Mouse (Mus musculus) hindbrain, embryonic 10.5 days (tissue): ENCODE data around the gene Rab1a. TPM values are rescaled to one million over a fixed set of nuclear protein-coding genes. Genes with fewer than 3 reads are reported as not detected.

Source experiments
- DNase-seq: peaks from one replicate; pipeline ENCODE4 v3.0.0-alpha.2; 2017; ENCODE audit warnings: low spot score
- H3K27ac ChIP-seq: fragments of 300-500 bp; sonication (generic); 2 replicates; pipeline ENCODE4 v1.5.1; 2016; ENCODE audit warnings: mild to moderate bottlenecking, moderate library complexity
- H3K27me3 ChIP-seq: fragments of 300-500 bp; sonication (generic); 2 replicates; pipeline ENCODE4 v1.6.1; 2016; ENCODE audit warnings: mild to moderate bottlenecking; ENCODE audit not compliant: poor library complexity, insufficient read depth, severe bottlenecking
- H3K36me3 ChIP-seq: fragments of 300-500 bp; sonication (generic); 2 replicates; pipeline ENCODE4 v1.6.1; 2016; ENCODE audit warnings: mild to moderate bottlenecking, moderate library complexity
- H3K4me1 ChIP-seq: fragments of 300-500 bp; sonication (generic); replicated peaks from 2 replicates; pipeline ENCODE4 v1.6.1; 2016; ENCODE audit warnings: mild to moderate bottlenecking
- H3K4me3 ChIP-seq: fragments of 300-500 bp; sonication (generic); 2 replicates; pipeline ENCODE4 v1.5.1; 2016; ENCODE audit warnings: mild to moderate bottlenecking, moderate library complexity
- H3K9me3 ChIP-seq: fragments of 300-500 bp; sonication (generic); 2 replicates; pipeline ENCODE4 v1.6.1; 2016; ENCODE audit warnings: mild to moderate bottlenecking, moderate library complexity
- WGBS: fragments of 180-500 bp; shearing (Covaris S2); methylation state at CpG from one replicate; pipeline ENCODE4 v1.1.7; 2016; 5-methylcytosine and 5-hydroxymethylcytosine counted together
- polyA plus RNA-seq: library from polyadenylated mRNA; unstranded; fragments of >200 nt; fragmentation: Nextera tagmentation; extraction: Ambion mirVana; gene quantifications from 2 replicates; pipeline ENCODE4 v1.2.1, GENCODE M21; 2016

The Rab1a gene
- polyA plus RNA-seq, 1 experiment from 2014 or later: 208 TPM

DNA sequence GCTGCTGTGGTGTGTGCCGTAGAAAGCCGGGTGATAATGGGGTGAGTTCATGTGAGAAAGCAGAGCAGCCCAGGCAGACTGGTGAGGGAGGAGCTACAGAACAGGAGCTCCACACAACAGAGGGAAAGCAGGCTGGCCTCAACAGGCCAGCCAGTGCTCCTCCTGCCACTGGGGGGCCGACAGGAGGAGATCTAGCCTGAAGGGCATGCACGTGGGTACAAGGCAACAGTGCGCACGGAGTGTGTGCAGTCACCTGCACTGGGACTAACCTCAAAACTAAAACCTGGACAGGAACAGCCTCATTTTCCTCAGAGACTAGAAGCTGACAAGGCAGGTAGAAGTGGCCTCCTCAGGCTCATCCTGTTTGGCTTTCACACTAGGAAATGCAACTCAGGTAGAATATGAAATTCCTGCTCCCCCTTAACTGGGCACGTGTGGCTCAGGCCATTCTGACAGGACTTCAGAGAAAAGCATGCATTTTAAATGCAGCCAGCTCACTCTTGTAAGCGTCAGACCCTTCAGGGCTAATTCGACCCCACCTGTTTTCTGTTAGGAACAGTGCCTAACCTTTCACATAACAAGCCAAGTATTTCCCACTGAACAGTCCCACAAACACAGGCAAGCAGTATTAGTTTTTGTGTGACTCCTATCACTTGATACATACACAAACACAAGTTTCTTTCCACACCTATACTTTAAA is 42.1 kb downstream of the Rab1a start:
- no peak overlapping the region for H3K27ac ChIP-seq

DNA sequence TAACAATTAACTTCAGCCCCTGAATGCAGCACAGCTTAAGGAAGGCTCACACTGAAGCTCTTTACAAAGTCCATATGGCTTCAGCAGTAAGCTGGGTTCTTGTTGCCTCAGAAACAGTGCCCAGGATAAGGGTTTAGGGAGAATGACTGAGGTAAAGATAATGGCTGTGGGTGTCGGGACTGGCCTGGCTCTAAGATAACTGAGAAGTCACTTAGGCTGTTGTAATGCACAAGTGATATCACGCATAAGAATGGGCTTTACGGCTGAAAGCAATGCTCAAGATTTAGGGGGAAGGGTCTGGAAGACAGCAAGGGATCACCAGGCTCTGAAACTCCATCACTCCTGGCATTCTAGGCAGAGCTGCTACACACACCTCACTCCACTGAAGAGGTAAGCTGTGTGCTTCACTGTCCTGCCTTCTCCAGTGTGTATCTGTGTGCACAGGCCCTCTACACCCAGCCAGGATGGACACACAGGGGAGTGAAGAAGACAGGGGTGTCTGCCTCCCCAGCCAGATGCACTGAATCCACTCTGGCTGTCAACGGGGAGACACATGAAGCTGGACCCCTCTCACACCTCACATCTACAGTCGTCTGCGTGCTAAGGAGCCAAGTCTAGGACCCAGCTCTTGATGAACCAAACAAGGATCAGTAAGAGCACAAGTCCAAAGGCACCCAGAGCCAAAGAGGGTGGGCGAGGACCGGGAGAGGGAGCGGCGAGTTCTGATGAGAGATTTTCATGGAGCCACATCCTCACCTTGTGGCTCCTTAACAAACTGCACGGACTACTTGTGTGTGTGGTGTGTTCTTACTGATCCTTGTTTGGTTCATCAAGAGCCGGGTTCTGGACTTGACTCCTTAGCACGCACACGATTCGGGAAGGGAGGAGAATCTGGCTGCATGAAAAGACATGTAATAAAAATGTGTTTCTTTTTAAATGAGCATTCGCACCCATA is 43.4 kb downstream of the Rab1a start:
- Histone ChIP-seq H3K4me1 (peaks cover 49% of the 10 kb centered on the region), H3K27me3 (no peaks in the 10 kb centered on the region), H3K36me3 (peaks cover 45% of the 10 kb centered on the region), H3K27ac (no peak overlapping the region), H3K9me3 (no peaks in the 10 kb centered on the region), H3K4me3 (no peak overlapping the region)
- 82% methylated on average over 16 of the region's 16 CpGs for WGBS
- DNase-seq: no peak

More for the DNA sequence above, 42.1 kb downstream of the Rab1a start:
- Histone ChIP-seq H3K4me1 (peaks cover 46% of the 10 kb centered on the region), H3K4me3 (no peak overlapping the region), H3K36me3 (peaks cover 57% of the 10 kb centered on the region), H3K9me3 (no peaks in the 10 kb centered on the region), H3K27me3 (no peaks in the 10 kb centered on the region)
- 53% methylated on average over 9 of the region's 9 CpGs for WGBS
- DNase-seq: no peak

- peaks cover 38% of the 10 kb centered on the region for H3K36me3 ChIP-seq
- H3K4me3 ChIP-seq: no peak overlapping the region
- H3K4me1 ChIP-seq: peaks cover 56% of the 10 kb centered on the region
- WGBS: 92% methylated on average over 6 of the region's 6 CpGs
- no peaks in the 10 kb centered on the region for H3K9me3 ChIP-seq
- no peaks in the 10 kb centered on the region for H3K27me3 ChIP-seq
- no peak overlapping the region for H3K27ac ChIP-seq
- no peak for DNase-seq
Observed at GRCm38 (mm10) chr11:20245316-20245715, 44.1 kb downstream of the Rab1a start.

- Histone ChIP-seq H3K4me1 (peaks cover 60% of the 10 kb centered on the region), H3K9me3 (no peaks in the 10 kb centered on the region), H3K27ac (no peak overlapping the region), H3K36me3 (peaks cover 25% of the 10 kb centered on the region), H3K27me3 (no peaks in the 10 kb centered on the region), H3K4me3 (no peak overlapping the region)
- WGBS: 70% methylated on average over 1 of the region's 1 CpGs
- no peak for DNase-seq
Observed at GRCm38 (mm10) chr11:20246616-20247015, 45.4 kb downstream of the Rab1a start.

- no peaks in the 10 kb centered on the region for H3K9me3 ChIP-seq
- 75% methylated on average over 8 of the region's 8 CpGs for WGBS
- H3K4me1 ChIP-seq: peaks cover 60% of the 10 kb centered on the region
- no peak for DNase-seq
- peaks cover 20% of the 10 kb centered on the region for H3K36me3 ChIP-seq
- no peaks in the 10 kb centered on the region for H3K27me3 ChIP-seq
- peak overlapping the region; percentile 91 for H3K4me3 ChIP-seq
- H3K27ac ChIP-seq: 0 out of 2 replicates have a peak overlapping the region, but pooled peaks have one; percentile 16
Observed at GRCm38 (mm10) chr11:20247146-20247855, 46.1 kb downstream of the Rab1a start.

DNA sequence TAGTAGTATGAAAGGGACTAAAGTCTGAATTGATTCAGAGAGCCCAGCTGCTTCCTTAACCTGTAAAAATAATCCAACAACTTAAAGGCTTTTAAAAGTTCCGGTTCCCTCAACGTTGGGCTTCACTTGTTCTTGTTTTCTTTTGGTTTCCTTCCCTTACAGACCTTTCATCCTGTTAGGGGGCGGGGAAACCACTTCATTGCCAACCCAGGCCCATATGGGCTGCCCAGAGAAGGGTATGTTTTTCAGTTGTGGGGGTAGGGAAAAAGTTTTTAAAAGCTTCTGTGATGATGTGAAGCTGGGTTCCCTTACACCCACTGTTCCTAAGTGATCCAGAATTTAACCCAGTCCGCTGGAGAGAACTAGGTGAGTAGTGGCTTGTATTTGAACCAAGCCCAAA is 47.0 kb downstream of the Rab1a start:
- no peak for DNase-seq
- WGBS: 16% methylated on average over 4 of the region's 4 CpGs
- peaks cover 11% of the 10 kb centered on the region for H3K36me3 ChIP-seq
- no peaks in the 10 kb centered on the region for H3K9me3 ChIP-seq
- peak overlapping the region; percentile 98 for H3K27ac ChIP-seq
- peak overlapping the region; percentile 91 for H3K4me3 ChIP-seq
- H3K4me1 ChIP-seq: peaks cover 53% of the 10 kb centered on the region
- no peaks in the 10 kb centered on the region for H3K27me3 ChIP-seq

DNA sequence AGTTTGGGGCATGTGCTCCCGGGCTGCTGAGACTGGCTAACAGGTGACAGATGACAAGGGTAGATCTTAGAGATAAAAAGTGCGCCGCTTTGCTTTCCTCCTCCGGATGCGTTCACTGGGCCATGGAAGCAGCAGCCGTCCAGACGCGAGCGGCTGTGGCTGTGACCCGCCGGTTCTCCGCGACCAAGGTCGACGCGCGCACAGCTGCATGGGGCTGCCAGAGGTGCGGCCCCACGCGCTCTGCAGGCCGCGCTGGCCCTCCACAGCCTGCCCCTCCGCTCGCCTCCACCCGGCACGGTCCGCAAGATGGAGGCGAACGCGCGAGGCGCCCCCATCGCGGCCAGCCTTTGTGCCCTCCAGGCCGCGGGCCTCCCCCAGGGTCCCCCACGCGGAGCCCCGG is 47.6 kb downstream of the Rab1a start:
- H3K27ac ChIP-seq: peak overlapping the region; percentile 98
- no peak for DNase-seq
- peaks cover 10% of the 10 kb centered on the region for H3K36me3 ChIP-seq
- H3K4me1 ChIP-seq: peaks cover 50% of the 10 kb centered on the region
- whole genome bisulfite sequencing: under 1% methylated on average over 39 of the region's 39 CpGs
- no peaks in the 10 kb centered on the region for H3K9me3 ChIP-seq
- peak overlapping the region; percentile 91 for H3K4me3 ChIP-seq
- H3K27me3 ChIP-seq: no peaks in the 10 kb centered on the region

DNA sequence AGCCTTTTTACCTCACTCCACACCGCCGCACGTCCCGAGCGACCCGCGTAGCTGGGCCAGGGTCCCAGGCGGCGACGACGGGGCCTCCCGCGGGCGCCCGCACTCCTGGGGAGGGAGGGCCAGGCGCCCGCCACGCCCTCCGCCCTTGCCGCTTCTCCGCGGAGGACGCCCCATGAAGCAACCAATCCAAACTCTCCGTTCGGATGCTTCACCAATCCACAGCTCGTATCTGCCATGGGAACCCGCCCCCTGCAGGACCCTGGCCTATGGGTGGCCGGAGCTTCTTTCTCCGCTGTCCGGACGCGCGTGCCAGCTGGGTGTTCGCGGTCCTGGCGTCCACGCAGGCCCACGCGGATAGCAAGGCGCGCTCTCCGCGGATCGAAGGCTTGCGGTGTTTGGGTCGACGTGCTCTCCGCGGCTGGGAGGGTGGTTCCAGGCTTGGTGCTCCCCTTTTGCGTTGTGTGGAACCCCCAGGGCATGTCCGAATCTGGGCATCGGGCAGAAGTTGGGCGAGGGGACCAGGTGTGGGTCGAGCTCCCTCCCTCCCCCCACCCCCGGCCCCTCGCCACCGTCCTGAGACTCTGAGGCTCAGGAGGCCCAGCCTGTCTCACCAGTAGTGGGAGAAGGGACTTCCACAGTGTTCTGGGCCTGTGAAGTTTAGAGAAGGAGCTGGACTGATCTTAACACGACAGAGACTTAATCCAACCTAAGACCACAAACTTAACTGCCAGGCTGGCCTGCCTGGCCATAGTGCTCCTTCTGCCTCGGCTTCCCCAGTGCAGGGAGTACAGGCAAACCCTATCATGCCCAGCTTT is 48.3 kb downstream of the Rab1a start, which contains the start of gene Cep68:
Gene Cep68 (minus strand): TSS at position 134 of the 815 bp plus-strand sequence.
- Histone ChIP-seq H3K4me1 (peaks cover 46% of the 10 kb centered on the region), H3K4me3 (peak within 1 kb of the TSS; percentile 91), H3K27ac (peak within 1 kb of the TSS; percentile 98), H3K27me3 (no peaks in the 10 kb centered on the region), H3K36me3 (peaks cover 6% of the 10 kb centered on the region), H3K9me3 (no peaks in the 10 kb centered on the region)
- peak; percentile 94 for DNase-seq
- WGBS: under 1% methylated on average over 59 of the region's 59 CpGs

DNA sequence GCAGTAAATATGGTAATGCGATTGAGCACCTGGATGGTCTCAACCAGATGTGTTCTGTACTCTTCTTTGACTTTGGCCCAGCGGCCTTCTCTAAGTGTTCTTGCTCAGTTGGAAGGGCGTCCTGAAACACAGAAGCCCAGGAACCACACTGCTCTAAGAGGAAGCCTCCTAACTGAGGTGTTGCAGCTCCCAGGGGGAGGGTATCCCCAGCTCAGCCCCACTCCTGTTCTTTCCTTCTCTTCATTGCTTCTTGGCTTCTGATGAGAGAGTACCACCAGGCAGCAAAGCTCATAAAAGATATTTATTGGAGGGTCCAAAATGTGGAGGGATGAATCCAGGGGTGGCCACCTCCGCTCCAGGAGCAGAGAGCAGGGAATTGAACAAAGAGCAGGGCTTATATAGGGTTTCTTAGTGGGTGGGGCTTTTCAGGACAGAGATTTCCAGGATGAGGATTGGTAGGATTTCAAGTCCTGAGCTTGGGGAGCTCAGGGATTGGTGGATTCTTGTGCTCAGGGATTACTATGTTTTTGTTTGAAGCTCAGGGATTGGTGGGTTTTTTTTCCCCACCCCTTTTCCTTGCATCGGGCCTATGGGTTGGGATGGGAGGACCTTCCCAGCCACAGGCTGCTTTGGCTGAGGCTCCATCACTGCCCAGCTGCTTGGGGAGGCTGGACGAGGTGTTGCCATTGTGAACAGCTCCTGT is 49.4 kb downstream of the Rab1a start:
- H3K9me3 ChIP-seq: no peaks in the 10 kb centered on the region
- DNase-seq: no peak
- H3K4me3 ChIP-seq: 0 out of 2 replicates have a peak overlapping the region, but pooled peaks have one; percentile 91

GRCm38 (mm10) chr11:20253088-20253487 is 51.9 kb downstream of the Rab1a start:
- Histone ChIP-seq H3K9me3 (no peaks in the 10 kb centered on the region), H3K27me3 (no peaks in the 10 kb centered on the region), H3K4me1 (peaks cover 17% of the 10 kb centered on the region), H3K27ac (no peak overlapping the region), H3K36me3 (no peaks in the 10 kb centered on the region), H3K4me3 (no peak overlapping the region)
- no peak for DNase-seq
- WGBS: 71% methylated on average over 2 of the region's 2 CpGs

More for the DNA sequence above, 49.4 kb downstream of the Rab1a start:
- no peak overlapping the region for H3K27ac ChIP-seq
- no peaks in the 10 kb centered on the region for H3K27me3 ChIP-seq
- WGBS: 92% methylated on average over 6 of the region's 6 CpGs
- H3K4me1 ChIP-seq: peaks cover 40% of the 10 kb centered on the region
- H3K36me3 ChIP-seq: no peaks in the 10 kb centered on the region

GRCm38 (mm10) chr11:20254791-20255190 is 53.6 kb downstream of the Rab1a start:
- H3K4me1 ChIP-seq: peaks cover 9% of the 10 kb centered on the region
- 84% methylated on average over 4 of the region's 4 CpGs for WGBS
- DNase-seq: no peak
- H3K9me3 ChIP-seq: no peaks in the 10 kb centered on the region
- no peak overlapping the region for H3K27ac ChIP-seq
- H3K27me3 ChIP-seq: no peaks in the 10 kb centered on the region
- no peaks in the 10 kb centered on the region for H3K36me3 ChIP-seq
- no peak overlapping the region for H3K4me3 ChIP-seq
